Mouse (Mus musculus) bone marrow, adult 2 months (tissue): ENCODE data around the gene Oas1e.

Experiments used
- CTCF ChIP-seq: fragments of 200-500 bp; IDR thresholded peaks from 2 replicates; pipeline ENCODE4 v1.5.1; 2011; ENCODE audit warnings: low read length, control low read depth; ENCODE audit not compliant: control insufficient read depth, insufficient read depth
- POLR2A ChIP-seq: fragments of 200-500 bp; IDR thresholded peaks from 2 replicates; pipeline ENCODE4 v1.6.1; 2011; ENCODE audit warnings: low read depth, mild to moderate bottlenecking, control low read depth, low read length, borderline replicate concordance; ENCODE audit not compliant: control insufficient read depth

DNA sequence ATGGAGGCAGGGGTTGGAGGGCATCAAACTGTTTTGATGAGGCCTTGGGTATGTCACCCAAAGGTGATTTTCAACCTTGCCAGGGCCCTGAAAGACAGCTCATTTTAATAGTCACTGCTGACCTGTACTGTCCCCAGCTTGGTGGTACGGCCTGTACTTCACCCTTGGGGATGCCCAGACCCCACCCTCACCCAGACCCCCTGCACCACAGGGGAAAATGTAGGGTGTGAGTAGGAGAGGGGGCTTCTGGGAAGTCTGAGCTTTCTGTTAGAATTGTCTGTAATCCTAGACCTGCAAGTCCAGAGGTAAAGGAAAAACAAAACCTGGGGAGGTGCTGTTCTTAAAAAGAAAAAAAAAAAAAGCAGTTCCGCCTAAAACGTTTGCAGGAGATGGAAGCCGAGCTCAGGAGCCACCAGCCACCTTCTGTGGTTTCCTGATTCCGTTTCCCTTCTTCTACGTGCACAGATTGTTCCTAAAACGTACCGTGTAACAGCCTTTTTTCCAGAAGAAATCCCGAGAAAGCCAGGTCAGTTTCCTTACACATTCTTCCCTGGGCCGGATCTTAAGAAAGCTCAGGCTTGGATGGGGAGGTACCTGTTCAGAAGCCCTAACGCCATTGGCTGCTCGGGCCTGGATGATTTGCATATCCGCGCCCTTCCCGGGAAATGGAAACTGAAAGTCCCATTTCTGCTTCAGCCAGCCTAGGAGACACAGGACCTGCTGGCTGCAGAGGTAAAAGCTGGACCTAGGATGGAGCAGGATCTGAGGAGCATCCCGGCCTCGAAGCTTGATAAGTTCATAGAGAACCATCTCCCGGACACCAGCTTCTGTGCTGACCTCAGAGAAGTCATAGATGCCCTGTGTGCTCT, 16.9 kb upstream of the Oas1e start, which contains the start of gene Oas1c:
- TF ChIP-seq CTCF (no peak), POLR2A (0 out of 2 replicates have a peak, but pooled peaks have one; percentile 43)
